Mouse (Mus musculus) frontal cortex, postnatal 36 days (tissue): ENCODE results near the gene Kdm1a.

ENCODE experiments used
- DNase-seq, 2 experiments: peaks; one replicate each; pipeline ENCODE4 v3.0.0; 2022; ENCODE audit warnings: low spot score in 2 of 2

Gene Kdm1a

DNA sequence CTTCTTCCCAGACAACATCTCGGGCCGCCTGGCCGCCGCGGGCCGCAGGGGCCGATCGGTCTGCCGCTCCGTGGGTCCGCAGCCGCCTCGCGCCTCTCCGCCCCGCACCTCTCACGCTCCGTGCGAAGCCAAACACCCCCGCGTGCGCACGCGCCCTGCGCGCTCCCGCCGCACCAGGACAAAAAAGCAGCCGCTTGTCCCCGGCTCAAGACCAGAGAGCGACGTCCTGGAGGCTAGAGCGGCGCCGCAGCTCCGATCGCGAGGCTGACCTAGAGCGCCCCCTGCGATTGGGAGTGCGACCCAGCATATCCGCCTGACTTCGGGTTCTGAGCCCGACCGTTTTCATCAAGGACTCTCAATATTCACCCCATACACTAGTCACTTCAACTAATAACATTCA lies at the start of gene Kdm1a:
Kdm1a (minus strand) TSS at position 156 of the 400 bp plus-strand sequence.
- peak; percentile 95 to 96 for DNase-seq

DNA sequence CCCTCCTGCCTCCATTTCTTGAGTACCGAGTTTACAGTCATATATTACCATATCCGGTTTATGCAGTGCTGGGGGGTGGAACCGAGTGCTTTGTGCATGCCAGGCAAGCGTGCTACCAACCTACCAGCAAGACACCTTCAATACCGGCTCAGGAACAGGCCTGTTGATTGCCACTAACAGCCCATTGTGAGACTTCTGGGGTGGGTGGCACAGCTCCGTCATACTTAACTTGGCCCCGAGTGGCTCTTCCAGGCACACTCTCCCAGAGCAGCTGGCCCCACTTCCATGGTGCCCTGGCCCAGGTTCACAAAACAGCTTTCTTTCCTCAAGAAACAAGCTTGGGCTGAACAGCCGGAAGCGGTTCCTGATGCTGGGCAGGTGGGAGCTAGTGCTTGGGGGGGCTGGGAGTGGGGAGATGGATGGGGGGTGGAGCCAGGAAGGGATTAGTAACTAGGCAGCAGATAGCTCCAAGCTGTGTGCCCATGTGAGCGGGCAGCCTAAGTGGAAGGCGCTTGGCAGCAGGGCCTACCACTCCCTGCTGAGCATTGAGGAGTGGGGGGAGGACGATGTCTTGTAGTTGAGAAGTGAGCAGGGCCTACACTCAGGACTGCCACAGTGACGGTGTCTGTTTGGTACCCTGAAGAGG lies 49.5 kb upstream of the Kdm1a start:
- peak in 1 of 2 experiments; percentile 42 for DNase-seq

DNA sequence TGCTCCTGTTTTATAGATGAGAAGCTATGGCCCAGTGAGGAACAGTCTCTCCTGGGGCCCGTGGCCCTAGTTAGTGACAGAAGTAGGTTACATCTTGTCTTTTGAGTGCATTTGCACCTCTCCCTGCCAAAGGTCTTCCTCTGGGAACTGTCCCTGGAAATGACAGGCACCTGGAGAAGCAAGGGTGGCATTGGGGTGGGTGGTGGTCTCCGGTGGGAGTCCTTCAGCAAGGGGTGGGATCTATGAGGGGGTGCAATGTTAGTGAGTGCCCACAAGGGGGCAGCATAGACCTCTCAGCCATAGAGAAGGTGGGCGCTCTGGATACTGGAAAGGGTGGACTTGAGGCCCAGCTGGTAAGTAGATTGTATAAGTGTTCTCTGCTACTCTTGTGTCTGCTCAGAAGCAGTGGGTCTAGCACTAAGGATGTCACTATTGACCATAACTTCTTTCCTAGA lies 48.9 kb upstream of the Kdm1a start:
- no peak for DNase-seq

DNA sequence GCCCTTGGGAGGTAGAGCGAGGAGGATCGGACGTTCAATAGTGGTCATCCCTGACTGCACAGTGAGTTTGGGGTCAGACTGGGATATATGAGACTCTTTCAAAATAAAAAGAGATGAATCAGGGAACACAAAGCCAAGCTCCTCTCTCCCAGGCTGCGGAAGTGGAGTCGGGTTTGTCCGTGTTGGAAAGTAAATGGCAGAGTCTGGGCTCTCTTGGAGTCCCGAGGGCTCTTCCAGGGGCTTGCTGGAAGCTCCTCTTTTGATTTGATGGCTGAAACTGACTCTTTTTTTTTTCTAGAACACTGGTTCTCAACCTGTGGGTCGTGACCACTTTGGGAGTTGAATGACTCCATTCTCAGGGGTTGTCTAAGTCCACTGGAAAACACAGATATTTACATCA lies 47.7 kb upstream of the Kdm1a start:
- no peak for DNase-seq

DNA sequence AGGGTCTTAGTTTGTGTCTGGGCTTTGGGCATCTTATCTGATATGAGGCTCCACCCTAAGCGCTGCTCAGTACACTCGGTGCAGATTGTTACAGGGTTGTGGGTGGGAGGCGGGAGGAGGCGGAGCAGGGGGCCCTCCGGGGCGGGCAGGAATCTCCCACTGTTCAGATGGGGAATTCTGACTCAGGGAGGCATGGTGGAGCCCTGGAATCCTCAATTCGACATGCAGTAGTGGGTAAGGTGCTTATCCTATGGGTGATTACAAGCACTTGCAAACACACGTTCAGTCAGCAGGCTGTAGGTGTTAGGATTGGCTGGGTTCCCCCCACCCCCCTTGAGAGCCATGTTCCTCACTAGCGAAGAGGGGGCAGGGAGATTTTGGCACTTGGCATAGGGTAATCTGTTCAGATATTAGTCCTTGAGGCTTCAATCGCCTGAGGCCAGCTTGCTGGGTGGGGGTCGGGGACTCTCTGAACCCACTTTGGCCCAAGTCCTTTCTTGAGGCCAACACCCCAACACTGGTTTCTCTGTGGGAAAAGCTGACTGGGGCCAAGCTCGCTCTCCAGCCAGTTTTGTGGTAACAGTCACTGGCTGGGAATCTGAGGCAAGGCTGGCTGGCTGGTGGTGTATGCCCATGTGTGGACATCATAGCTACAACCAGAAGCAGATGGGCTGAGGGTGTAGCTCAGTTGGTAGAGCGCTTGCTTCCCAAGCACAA lies 47.1 kb upstream of the Kdm1a start:
- peak in 1 of 2 experiments; percentile 36 for DNase-seq

DNA sequence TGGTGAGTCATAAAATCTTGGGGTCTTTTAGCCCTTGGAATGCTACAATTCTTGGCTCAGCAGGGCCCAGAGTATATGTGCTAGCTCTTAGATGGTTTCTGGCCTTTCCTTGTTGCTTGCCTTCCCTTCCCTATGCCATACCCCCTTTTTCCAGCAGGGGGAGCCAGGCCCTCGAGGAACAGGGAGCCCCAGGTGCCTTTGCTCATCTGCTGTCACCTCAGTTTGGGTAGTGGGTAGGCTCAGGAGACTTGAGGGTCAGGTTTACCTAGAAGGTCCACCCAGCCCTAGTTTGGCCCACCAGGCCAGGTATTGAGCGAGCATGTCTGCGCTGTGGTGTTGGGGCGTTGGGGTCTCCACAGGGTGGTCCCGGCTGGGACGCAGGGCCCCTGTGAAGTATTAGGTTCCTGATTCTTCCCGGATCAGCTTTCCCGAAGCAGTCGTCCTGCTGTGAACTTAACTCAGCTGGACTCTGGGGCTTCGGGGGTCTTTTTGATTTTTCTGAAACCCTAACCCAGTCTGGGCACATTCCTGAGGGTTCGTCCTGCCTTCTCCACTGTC lies 46.5 kb upstream of the Kdm1a start:
- DNase-seq = peak; percentile 88 to 89

DNA sequence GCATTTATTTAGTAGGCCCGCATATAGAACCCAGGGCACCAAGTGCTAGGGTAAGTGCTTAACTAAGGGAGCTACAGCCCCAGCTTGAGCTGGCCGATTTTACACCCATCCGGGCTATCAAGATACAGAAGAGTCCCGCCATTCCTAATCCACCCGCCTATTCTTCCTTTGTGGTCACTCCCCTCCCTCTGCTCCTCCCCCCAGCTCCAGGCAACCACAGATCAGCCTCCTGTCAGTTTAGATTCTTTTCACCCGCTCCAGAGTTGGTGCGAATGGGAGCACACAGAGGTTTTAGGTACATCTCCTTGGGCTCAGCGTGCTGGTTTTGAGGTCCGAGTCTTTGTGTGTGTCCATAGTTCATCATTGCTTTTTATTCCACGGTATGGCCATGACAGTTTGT lies 36.4 kb upstream of the Kdm1a start:
- no peak for DNase-seq

DNA sequence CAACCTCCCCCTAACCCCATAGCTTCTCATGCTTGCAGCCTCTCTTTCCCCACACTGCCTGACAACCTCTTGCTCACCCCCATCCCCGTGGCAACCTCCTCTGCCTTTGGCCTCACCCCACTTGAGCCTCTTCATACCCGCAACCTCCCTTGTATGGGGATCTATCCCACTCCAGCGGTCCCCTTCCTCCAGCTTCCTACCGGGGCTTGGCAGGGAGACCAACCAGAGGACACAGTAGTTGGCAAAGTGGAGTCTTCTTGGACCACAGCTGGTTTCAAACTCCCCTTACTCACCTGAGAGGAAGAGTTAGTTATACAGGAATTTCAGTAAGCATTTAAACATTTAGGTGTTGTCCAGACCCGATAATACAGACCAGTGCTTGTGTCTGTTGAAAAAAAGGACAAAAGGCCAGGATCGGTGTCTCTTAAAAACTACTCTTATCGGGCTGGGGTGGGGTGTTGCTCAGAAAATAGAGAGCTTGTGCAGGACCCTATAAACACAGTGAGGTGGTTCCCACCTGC lies 35.8 kb upstream of the Kdm1a start:
- no peak for DNase-seq

DNA sequence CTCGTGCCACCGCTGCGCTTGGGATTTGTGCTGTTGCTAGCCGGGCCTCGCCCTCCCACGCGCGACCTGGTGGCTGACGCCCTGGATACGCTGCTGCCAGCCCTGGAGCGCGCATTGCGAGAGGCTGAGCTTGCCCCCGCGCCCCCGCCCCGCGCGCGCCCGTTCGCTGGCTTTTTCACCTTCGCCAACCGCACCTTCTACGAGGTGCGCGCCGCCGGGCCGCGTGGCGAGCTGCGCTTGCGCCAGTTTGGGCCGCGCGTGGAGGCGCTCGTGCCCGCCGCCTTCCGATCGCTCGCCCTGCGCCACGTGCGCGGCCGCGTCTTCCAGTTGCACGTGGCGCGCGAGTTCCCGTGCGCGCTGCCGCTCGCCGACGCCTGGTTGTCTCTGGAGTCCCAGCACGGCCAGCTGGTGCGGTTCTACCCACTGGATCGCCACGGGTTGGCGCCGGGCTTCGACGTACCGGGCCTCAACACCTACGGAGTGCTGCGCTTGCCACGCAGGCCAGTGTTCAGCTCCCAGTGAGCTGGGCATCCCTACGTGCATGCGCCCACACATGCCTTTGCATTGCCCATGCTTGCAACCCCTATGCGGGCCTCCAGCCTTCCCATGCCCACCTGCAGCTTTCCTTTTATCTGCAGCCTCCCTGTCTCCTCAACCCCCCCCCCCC lies 35.2 kb upstream of the Kdm1a start:
- peak; percentile 63 to 83 for DNase-seq

DNA sequence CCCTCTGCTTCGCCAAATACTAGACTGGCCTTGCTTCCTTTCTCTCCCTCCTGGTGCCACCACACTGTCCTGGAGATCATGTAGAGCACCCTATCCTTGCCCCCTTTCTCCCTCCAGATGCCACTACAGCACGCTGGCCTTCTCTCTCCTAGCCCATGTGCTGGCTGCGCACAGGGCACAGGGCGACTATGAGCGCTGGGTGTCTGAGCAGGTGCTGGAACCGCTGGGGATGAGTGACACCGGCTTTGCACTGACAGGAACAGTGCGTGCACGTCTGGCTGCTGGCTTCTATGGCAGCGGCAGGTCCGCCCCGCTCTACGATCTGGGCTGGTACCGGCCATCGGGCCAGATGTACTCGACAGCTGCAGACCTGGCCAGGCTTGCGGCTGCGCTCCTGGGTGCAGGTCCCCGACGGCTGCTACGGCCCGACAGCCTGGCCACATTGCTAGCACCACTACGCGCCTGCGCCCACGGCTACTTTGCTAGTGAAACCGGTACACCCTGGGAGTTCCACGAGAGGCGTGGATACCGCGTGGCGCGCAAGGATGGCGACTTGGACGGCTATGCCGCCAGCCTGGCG lies 34.5 kb upstream of the Kdm1a start:
- no peak for DNase-seq

DNA sequence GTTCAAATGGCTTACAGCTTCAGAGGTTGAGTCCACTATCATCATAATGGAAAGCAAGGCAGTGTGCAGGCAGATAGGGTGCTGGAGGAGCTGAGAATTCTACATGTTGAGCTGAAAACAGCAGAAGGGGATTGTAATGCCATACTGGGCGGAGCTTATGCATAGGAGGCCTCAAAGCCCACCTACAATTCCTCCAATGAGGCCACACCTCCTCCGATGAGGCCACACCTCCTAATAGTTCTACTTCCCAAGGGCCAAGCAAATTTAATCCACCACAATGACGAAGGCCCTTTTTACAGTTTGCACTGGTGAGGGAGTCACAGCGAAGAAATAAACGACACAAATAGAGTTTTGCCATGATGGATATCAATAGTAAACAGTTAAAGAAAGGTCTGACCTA lies 34.0 kb upstream of the Kdm1a start:
- no peak for DNase-seq

DNA sequence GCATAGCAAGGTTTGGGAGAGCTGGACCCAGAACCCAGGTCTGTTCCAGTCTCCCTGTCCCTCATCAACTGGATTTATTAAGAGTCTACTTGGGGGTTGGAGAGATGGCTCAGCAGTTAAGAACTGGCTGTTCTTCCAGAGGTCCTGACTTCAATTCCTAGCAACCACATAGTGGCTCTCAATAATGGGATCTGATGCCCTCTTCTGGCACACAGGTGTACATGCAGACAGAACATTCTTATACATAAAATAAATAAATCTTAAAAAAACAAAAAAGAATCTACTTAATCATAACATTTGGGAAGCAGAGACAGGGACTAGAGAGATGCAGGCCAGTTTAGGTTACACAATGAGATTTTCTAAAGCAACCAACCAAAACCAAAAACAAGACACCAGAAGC lies 33.5 kb upstream of the Kdm1a start:
- no peak for DNase-seq

DNA sequence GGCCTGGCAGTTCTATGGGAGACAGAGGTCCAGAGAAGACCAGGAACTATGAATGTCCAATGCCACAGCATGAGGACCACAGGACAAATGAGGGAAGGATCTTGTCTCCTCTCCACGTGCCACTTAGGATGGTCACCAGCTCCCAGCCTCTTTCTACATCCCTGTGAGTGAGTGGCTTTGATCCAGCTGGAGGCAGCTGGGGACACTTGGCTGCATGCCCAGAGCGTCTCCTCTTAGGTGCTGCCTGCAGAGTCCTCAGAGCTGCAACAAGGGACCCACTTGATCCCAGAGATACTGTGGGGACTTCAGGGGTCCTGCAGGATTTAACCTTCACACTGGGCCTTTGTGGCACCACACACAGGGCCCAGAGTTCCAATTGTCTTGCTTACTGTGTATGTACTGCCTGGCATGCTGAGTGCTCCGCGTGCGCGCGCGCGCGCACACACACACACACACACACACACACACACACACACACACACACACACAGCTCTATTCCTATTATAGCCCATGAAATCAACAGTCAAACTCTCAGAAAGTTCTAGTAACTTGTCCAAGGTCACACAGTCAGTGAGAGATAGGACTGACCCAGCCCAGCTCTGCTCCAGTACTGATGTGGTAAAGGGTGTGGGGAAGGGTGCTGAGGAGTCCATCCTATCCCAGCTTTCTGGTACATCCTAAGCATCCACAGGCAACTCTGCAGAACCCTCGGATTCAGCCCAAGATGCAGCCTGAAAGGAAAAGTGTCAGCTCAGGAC lies 28.9 kb upstream of the Kdm1a start:
- DNase-seq = peak in 1 of 2 experiments; percentile 49

DNA sequence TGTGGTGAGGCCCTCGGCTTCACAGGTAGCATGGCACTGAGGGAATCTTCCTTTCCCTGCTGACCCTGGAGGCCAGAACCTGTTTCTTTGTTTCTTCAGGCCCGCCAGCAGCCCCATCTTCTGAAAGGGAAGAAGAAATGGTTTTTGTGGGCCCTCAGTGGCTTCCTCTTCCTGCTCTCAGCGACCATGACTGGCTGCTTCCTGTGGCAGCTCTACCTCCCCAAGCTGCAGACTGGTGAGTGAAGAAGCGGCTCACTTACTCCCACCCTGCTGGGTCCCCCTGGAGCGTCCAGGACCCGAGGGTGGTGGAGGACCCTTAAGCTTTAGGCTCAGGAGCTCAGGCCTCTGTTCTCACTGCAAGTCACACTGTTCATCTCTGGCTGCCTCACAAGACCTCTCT lies 24.1 kb upstream of the Kdm1a start:
- DNase-seq = no peak

DNA sequence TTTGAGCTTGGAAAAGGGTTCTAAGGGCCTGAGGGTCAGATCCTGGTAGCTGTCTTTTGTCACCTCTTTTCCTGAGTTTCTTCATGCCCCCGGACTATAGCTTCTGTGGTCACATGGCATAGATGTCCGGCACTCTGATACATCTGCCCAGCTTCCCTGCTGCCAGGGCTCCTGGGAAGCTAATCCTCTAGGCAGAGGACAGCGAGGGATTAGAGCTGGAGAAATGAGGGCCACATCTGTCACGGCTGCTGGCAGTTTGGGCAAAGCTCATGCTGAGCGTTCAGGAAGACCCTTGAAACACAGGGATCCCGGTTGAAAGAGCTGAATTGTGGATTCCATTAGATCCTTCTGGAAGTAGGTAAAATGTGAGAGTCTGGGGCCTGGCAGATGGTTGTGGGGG lies 19.9 kb upstream of the Kdm1a start, which contains the start of gene Lactbl1:
Lactbl1 (plus strand) TSS at position 234 of the 400 bp plus-strand sequence.
- DNase-seq = no peak

DNA sequence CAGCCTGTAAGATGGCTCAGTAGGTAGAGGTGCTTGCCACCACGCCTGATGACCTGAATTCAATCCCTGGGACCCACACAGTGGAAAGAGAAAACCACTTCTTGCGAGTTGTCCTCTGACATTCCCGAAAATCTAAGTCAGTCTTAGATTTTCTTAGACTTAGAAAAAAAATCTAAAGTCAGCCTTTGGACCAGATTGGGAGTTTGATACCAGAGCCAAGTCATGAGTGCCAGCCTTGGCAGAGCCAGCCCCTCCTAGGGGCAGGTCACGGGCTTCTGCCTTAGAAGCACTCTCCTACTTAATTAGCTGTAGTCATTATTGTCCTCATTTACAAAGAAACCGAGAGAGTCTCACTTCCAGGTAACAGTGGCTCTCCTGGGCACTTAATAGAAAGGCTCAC lies 19.4 kb upstream of the Kdm1a start:
- no peak for DNase-seq

DNA sequence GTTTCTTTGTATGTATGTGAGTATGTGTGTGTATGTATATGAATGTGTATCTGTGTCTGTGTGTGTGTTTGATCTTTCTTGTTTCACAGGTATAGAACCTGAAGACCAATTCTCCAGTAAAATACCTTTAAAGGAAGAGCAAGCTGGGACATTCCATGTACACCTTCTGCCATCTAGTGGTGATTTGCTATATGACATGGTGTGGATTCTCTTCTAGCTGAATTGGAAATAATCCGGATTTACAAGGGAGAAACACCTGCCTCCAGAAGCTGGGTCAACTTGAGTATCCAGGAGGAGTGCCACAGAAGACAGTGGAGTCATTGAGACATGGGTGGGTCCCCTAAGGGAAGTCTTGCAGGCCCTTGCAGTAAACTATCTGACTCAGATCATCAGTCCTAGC lies 18.8 kb upstream of the Kdm1a start:
- DNase-seq = peak; percentile 18 to 64

DNA sequence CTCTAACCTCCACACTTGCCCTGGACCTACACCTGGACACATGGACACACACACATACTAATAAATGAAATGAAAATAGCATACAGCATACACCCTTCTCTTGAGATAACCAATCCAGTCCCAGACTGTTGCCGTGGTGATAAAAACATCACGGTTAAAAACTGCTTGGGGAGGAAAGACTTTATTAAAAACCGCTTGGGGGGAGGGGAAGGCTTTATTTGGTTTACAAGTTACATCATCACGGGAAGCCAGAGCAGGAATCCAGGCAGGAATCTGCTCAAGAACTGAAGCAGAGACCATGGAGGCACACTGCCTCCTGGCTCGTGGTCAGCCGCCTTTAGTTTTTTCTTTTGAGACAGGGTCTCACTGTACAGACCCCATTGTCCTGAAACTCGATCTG lies 11.1 kb upstream of the Kdm1a start:
- DNase-seq = no peak

DNA sequence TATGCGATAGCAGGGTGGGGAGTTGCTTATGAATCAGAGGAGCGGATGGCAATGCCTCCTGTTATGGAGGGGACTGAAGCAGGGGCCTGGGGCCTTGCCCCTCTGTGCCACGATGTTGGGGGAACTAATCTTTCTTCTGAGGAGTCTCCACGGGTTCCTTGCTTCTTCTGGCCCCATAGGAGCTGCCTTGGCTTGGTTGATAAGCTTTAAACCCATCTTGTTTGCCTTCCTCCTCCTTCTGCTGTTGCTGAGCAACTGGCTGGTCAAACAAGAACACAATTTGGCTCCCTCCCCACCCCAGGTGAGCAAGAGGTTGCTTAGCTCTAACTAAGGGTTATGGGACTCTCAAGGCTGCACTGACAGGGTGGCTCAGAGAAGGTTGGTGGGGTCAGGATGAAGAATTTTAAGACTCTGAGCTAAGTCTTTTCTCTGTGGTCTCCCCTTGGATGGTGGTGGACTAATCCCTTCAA lies 7.9 kb upstream of the Kdm1a start, which contains the start of gene Tex46:
Tex46 (plus strand) TSS at position 51 of the 470 bp plus-strand sequence.
- no peak for DNase-seq

DNA sequence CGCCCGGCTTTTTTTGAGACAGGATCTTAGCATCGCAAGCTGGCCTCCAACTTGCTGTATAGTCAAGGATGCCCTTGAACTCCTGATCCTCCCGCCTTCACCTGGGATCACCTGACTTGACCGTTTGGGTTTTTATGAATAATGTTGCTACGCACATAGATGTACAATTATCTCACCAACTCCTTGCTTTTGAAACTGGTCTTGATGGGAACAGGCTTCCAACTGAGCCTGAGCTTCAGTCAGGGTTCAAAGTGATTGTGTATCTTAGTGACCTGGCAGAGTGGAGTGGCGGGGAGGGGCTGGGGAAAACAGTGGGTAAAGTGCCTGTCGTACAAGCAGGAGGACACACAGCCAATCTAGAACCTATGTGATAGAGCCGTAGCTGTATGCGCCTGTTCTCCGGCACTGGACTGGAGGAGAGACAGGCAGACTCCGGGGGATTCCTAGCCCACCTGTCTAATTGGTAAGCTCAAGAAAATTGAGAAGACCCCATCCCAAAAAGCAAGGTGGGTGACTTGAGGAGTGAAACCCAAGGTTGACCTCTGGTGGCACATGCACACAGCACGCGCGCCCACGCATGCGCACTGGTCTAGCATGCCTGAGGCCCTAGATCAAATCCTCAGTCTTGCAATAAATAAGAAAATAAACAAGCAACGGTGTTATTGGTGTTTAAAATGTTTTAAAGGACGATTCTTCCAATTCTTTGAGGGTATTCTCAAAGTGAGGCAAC lies 3.4 kb upstream of the Kdm1a start:
- no peak for DNase-seq
